Mouse (Mus musculus): ENCODE data around the gene Pik3r6. TPM values are rescaled to one million over a fixed set of nuclear protein-coding genes. Genes with fewer than 3 reads are reported as not detected.
A peak's percentile ranks its signal among the peaks of the same experiment; 100 is the strongest.

Pik3r6 gene
- total RNA-seq, 2 experiments from 2014 or later = 2.8 to 3.2 TPM

DNA sequence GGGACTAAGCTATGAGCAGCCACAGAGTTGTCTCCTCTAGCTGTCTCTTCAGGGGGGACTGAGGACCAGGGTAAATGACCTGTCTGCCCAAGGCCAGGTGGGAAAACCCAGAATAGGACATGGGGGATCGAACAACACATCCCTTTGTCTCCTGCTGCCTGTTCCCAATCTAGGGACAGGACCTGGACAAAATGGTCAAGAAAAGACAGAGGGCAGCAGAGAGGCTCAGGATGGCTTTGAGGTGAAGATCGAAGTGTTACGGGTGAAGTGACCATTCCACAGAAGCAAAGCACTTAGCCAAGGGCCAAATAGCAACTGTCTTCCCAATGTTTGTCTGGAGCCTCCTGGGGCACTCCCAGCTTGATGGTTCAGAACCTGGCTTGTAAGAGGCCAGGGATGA is 16.7 kb upstream of the Pik3r6 start:
- DNase-seq (ENCODE audit: low spot score in 2 of 2) = no peak

DNA sequence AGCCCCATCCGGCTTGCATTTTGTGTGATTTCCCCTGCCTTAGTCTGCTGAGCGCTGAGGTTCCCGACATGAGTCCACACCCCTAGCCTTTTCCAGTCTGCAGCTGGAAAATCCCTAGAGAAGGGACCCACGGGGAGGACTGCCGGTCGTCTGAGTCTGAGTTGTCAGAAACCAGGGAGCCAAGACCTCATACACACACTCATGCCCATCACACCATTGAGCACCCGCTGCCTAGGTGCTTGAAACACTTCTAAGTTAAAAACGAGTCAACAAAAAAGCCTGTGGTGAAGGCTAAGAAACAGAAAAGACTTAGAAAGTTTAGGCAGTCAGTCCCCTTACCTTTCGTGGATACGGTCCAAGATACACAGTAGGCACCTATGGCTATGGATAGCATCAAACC is 15.1 kb upstream of the Pik3r6 start:
- no peak for DNase-seq (ENCODE audit: low spot score in 2 of 2)

DNA sequence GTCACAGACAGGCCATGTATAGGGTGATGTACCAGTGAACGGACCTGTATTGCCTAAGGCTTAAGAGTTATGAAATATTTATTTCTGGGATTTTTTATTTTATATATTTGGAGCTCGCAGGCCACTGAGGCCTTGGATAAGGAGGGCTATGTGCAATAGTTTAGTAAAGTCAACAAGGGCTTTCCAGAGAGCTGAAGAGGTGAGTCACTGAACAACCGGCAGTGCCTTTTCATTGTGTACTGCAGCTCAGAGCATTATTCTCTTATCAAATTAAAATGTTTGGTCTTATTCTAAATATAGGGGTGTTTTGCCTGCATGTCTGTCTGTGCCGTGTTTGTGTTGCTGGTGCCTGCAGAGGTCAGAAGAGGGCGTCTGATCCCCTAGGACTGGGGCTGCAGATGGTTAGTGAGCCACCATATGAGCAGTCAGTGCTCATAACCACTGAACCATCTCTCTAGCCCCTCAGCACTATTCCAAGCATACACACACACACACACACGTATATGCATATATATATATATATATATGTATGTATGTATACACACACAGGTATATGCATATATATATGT is 14.5 kb upstream of the Pik3r6 start:
- no peak for DNase-seq (ENCODE audit: low spot score in 2 of 2)

DNA sequence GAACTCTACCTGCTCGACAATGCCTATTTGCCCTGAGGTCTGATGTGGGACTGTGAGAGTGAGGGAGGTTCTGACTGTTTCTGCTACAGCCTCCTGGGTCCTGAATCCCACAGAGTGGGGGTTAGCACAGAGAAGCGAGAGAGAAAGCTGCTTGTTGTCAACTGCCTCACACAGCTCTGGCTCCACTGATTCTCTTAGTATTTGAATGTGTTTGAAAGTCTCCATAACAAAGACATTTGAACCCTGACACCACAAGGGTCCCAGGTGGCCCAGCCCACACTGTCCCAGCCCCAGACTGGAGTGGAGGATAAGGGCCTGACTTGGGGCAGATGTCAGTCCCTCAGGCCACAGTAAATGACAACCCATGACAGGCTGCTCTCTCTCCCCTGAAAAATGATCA is 13.6 kb upstream of the Pik3r6 start:
- no peak for DNase-seq (ENCODE audit: low spot score in 2 of 2)

DNA sequence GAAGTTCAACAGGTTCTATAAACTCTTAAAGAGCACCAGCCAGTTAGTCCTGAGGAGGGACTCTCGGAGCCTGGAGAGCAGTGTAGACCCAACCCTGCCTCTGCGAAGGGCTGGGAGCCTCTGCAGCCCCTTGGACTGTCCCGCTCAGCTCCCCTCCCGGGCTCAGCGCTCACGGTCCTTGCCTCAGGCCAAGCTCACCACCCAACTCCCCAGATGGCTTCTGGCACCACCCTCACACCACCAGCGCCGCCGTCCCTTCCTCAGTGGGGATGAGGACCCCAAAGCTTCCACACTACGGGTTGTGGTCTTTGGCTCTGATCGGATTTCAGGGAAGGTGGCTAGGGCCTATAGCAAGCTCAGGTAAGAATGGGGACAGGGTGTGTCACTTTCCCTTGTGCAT is 10.2 kb upstream of the Pik3r6 start:
- DNase-seq (ENCODE audit: low spot score in 2 of 2) = no peak

DNA sequence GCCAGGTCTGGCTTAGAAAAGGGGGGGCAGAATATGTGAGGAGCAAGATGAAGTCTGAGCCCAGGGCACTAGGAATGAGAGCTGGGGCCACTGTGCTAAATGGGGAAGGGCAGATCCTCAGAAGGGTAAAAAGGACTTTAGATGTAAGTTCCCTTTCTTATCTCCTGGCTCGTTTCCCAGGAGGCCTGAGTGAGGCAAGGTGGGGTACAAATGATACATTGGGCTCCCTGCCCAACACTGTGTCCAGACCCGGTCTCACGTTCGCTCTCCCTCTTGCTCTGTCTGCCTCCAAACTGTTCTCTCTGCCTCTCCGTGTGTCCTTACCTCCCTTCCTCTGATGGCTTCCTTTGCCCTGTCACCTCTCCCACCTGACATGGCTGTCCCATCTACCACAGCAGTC is 9.1 kb upstream of the Pik3r6 start:
- DNase-seq (ENCODE audit: low spot score in 2 of 2) = no peak

DNA sequence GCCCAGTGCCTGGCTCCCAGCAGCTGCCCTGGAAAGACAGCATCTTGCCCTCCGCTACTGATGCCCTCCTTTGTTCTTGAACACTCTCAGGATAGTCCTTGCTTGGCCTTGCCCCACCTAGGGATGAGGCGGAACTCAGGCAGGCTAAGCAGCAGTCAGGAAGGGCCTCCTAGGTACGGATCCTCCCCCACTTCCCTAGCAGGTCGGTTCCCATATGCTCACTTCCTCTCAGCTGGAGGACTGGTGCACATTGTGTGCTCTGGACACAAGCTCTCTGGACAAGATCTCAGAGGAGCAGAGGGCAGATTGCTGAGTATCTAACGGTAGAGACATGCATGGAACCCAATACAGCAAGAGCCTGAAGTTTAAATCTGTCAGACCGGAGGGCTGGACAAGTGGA is 5.7 kb upstream of the Pik3r6 start:
- peak in 1 of 2 experiments; percentile 17 for DNase-seq (ENCODE audit: low spot score in 2 of 2)

DNA sequence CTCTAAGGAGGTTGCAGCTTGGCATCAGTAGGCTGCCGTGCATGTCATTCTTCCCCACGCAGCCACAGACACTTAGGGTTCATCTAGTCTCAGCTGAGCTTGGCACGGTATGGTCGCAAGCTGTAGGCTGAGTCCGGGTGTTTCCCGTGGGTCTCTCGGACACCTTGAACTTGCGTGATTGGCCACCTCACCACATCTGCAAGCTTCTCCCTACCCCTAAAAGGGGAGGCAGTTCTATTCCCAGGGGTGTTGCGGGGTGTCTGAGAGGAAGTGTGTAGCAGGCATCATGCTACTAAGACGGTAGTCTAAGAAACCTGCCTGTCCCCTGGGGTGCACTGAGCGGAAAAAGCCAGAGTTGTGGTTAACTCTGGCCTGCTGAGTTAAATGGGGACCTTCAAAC is 4.3 kb upstream of the Pik3r6 start:
- DNase-seq (ENCODE audit: low spot score in 2 of 2) = no peak

DNA sequence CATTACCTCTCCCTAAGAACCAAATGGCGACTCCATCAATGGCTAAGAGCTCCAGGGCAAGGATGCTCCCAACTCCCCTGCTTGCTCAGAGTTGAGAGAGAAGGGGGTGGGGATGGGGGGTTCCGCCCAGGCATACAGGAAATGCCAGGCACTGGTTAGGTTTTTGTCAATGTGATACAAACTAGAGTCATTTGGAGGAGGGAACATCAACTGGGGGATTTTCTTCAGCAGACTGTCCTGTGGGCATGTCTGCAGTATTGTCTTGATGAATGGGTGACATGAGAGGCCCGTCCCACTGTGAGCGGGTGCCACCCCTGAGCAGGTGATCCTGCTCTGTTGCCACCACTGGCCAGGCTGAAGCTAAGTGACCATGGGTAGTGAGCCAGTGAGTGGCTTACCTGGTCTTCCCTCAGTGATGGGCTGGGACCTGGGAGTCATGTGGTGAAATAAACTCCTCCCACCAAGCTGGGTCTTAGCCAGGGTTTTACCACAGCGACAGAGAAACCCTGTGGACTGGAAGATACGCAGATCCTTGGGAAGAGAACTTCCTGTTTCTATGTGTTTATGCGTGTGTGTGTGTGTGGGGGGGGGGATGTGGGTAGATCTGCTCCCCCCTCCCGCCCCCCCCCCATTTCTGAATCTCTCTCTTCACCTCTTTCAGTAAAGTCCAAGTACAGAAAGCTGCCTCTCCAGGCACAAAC is 3.7 kb upstream of the Pik3r6 start:
- DNase-seq (ENCODE audit: low spot score in 2 of 2) = no peak

DNA sequence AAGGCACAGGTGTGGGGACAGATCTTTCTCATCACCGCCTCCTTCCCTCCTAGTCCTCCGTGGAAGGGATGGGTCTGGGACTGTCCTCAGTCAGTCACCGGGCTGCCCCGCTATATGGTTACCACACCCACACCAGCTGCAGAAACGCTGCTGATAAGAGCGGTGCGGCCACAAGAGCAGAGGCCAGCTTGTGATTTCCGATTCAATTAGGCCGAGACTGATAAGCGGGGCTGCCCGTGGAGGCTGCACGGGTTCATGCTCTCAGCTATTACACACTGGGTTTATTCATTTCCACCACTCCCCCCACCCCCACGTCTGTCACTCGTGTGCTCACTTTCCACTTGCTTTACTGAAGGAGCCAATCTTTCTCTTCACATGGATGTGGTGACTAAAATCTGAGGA is 1.9 kb upstream of the Pik3r6 start:
- DNase-seq (ENCODE audit: low spot score in 2 of 2) = no peak

DNA sequence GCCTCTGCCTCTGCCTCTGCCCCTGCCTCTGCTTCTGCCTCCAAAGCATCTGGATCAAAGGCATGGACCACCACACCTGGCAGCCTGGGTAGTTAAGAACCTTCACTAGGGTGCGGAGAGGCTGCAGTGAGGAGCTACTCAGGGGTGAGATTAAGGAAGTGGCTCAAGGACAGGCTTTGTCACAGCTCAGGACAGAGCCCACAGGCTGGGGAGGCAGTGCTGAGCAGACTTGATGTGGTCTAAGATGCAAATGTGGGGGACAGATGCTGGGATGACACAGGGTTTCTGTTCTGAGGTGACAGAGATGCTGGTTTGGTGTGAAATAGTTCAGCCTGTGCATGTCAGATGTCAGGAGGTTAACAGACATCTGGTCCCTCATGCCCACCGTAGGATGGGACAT is 411 bp upstream of the Pik3r6 start:
- DNase-seq (ENCODE audit: low spot score in 2 of 2) = no peak

DNA sequence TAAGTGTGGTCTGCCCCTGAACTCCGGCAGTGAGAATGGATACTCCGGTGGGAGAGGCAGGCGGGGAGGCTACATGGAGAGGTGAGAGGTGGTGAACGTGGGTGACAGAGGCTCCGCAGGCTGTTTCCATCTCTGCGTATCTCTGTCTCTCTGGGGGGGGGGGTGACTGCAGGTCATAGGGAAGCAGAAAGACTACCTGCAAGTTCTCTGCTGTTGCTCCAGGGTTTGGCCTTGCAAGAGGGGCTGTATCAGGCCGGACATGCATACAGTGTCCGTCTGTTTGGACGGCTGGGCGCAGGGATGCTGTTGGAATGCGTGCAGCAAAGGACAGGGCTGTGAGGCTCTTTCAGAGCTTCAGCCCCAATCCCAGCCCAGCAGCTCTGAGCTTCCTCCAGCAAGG is 2.1 kb downstream of the Pik3r6 start:
- DNase-seq (ENCODE audit: low spot score in 2 of 2) = no peak

DNA sequence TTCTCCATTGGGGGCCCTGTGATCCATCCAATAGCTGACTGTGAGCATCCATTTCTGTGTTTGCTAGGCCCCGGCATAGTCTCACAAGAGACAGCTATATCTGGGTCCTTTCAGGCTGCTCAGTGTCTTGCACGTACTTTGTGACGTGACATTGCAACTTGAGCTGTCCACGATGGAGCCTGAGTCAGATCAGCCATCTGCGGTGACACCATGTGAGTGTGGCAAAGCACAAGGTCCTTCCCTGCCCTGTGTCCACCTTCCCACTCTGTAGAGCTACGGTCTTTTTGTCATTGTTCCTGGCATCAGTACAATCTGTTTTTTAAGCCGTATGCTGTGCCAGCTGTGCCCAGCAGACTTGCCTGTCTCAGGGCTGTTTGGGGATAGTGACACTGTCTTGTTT is 4.4 kb downstream of the Pik3r6 start:
- no peak for DNase-seq (ENCODE audit: low spot score in 2 of 2)

DNA sequence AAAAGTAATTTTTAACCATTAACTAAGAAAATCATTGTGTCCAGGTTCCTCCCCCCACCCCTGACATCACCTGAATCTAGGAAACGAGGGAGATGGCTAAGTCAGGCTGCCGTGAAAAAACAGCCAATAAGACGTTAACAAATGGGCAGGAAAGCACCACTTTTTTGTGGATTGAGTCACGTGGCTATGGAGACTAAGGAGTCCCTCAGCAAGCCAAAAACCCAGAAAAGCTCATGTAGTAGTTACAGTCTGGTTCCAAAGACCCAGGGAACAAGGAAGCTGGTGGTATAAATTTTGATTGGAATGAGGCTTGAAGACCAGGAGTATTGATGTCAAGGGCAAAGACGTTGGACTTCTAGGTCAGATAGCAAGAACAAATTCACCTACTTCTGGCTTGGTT is 5.8 kb downstream of the Pik3r6 start:
- no peak for DNase-seq (ENCODE audit: low spot score in 2 of 2)

DNA sequence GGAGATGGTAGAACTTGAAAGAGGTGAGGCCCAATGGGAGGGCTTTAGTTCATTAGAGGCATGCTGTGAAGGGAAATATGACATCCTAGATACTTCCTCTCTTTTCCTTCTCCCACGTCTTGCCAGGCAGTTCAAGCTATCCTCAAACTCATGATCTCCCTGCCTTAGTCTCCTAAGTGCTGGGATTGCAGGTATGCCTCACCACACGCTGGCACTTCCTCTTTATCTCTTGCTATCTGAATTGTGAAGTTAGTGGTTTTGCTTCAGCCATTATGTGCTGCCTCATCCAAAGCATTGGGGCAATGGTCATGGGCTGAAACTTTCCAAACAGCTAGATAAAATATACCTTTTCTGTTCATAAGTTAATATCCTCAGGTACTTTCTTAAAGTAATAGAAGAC is 6.4 kb downstream of the Pik3r6 start:
- no peak for DNase-seq (ENCODE audit: low spot score in 2 of 2)

DNA sequence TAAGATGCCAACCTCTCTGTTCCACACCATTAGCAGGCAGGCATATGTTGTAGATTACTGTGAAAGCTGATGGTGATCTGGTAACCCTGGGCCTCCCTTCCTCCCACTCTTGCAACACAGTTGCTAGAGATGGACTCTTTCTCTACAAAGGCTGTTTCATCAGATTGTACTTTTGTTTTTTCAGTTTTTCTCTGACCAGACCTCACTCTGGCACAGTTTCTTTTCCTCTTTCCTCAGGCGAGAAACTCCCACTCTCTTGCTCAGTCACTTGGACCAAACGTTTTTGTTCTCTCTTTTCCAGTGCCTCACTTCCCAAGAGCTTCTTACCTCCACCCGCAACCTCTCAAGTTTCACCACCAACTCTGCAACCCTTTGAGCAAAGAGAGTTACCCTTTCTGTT is 11.2 kb downstream of the Pik3r6 start:
- DNase-seq (ENCODE audit: low spot score in 2 of 2) = no peak

DNA sequence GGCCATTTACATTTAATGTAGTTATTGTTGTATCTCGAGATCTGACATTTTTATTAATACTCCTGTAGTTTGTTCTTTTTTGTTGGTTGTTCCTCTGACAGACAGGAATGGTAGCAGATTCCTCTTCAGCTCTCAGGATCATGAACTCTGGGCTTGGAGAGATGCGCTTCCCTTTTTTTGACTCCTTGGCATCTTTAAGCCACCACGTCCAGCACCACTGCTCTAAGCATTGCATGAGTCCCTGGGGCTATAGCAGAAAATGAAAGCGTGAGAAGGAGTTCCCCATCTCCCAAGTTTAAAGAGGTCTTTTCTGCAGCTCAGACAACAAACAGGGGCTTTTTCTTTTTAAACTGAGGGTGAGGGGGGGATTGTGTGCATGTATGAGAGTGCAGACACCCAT is 16.5 kb downstream of the Pik3r6 start:
- DNase-seq (ENCODE audit: low spot score in 2 of 2) = no peak

DNA sequence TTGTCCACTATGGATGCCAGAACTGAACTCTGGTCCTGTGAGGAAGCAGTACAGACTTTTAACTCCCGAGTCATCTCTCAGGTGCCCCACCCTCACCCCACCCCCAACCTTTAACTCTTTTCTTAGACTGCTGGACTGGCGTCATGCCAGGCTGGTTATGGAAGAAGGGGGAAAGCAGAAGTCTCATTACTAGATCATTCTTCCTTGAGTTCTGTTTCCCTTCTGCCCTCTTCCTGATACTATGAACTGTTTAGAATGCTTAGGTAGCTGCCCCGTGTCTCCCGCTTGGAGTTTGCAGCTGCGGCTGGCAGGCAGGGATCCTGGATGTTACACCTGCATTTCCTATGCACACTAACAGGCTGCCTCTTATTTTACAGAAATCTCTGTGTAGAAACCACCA is 17.0 kb downstream of the Pik3r6 start:
- no peak for DNase-seq (ENCODE audit: low spot score in 2 of 2)

DNA sequence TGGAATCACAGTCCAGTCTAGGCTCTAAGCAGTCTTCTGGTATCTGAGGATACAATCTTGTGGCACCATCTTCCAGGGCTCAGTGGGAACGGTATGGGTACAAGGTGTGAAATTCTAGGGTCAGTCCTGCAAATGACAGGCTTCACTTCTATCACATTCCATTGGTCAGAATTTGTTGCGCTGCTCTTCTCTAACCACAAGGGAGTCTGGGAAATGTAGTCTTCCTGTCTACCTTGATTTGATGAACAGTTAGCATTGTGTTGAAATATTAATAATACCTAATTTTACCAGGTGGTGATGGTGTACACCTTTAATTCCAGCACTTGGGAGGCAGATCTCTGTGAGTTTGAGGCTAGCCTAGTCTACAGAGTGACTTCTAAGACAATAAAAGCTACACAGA is 17.6 kb downstream of the Pik3r6 start:
- no peak for DNase-seq (ENCODE audit: low spot score in 2 of 2)

DNA sequence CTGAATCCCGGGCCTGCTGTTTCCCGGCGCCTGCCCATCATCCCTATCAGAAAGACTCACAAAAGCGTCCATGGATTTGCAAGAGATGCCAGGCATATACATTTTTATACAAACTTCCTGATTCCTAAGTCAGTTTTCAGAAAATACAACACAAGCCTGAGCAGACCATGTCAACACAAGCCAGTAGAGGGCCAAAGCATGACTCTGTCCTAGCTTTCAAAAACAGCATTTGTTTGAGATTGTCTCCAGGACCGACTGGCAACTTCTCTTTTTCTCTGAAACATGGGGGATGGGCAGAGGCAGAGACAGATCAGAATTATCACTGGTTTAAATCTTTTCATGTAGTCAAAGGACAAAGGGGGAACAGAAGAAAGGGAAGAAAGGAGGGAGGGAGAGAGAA is 18.5 kb downstream of the Pik3r6 start:
- DNase-seq (ENCODE audit: low spot score in 2 of 2) = no peak

DNA sequence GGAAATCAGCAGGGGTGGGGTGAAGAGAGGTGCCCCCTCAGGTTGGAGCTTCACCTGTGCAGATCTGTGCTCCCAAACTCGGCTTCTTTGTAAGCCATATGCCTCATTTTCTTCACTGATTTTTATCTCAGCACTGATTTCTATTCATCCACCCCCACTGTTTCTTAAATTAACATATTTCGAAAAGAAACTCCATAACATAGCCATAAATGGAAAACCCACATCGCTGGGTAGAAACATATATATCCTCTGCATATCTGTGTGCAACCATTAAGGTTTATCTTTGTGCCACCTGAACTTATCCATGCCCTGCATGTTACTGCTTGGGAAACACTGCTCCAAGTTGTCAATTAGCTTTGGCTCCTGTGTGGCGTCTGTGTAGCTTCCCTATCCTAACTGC is 23.6 kb downstream of the Pik3r6 start:
- no peak for DNase-seq (ENCODE audit: low spot score in 2 of 2)

DNA sequence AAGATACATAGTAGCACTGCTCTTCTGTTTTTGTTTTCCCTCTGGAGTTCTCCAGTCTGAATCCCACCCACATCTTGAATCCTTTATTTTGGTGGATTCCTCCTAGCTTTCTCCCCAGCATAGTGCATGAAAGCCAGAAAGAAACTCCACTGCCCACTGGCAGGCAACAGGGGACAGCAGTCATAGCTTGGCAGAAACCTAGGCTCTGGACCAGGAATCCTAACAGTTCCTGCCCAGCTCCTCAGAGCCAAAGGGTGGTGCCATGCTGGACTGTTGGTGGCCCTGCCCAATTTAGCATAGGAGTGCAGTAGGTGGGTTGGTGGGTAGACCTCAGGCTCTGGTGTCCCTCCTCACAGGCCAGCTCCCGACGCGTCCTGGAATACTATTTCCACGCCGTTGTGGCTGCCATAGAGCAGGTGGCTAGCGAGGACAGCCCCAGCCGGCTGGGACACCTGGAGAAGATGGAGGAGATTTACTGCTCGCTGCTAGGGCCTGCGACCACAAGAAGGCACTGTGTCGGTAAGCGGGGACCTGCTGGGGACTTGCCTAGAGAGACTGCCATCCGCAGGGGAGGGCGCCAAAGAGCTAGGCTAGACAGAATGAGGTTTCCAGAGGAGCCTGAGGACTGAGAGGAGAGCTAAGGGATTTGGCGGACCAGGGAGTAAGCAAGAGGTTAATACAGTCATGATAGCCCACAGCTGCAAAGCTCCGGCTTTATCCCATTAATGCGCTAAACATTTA is 28.4 kb downstream of the Pik3r6 start:
- no peak for DNase-seq (ENCODE audit: low spot score in 2 of 2)
